Mouse (Mus musculus) neural tube, embryonic 11.5 days (tissue): ENCODE results near the gene Spats2. TPM values are rescaled to one million over a fixed set of nuclear protein-coding genes. Genes with fewer than 3 reads are reported as not detected.

Source experiments
- ATAC-seq: fragments of 200-750 bp; cut with Nextera tagmentation; 2 replicates; pipeline ENCODE4 v1.8.0; 2017; ENCODE audit warnings: moderate number of reproducible peaks, mild to moderate bottlenecking, moderate TSS enrichment, moderate library complexity; ENCODE audit not compliant: insufficient read depth, low FRiP score, low TSS enrichment
- DNase-seq: peaks from one replicate; pipeline ENCODE4 v3.0.0-alpha.2; 2015; ENCODE audit warnings: low spot score
- H3K27ac ChIP-seq: fragments of 300-500 bp; sonication (generic); 2 replicates; pipeline ENCODE4 v1.5.1; 2014; ENCODE audit warnings: low read depth, mild to moderate bottlenecking, low read length
- H3K27me3 ChIP-seq: fragments of 300-500 bp; sonication (generic); 2 replicates; pipeline ENCODE4 v1.6.1; 2014; ENCODE audit warnings: mild to moderate bottlenecking, low read length, mixed read lengths; ENCODE audit not compliant: control insufficient read depth, insufficient read depth
- H3K36me3 ChIP-seq: fragments of 300-500 bp; sonication (generic); 2 replicates; pipeline ENCODE4 v1.6.1; 2014; ENCODE audit warnings: mild to moderate bottlenecking, low read length, moderate library complexity, mixed read lengths; ENCODE audit not compliant: control insufficient read depth, insufficient read depth
- H3K4me1 ChIP-seq: fragments of 300-500 bp; sonication (generic); 2 replicates; pipeline ENCODE4 v1.6.1; 2014; ENCODE audit warnings: low read length, mixed read lengths; ENCODE audit not compliant: control insufficient read depth, insufficient read depth
- H3K4me2 ChIP-seq: fragments of 300-500 bp; sonication (generic); 2 replicates; pipeline ENCODE4 v1.6.1; 2014; ENCODE audit warnings: low read depth, mild to moderate bottlenecking, moderate library complexity
- H3K4me3 ChIP-seq: fragments of 300-500 bp; sonication (generic); 2 replicates; pipeline ENCODE4 v1.5.1; 2014; ENCODE audit warnings: low read depth, low read length
- H3K9ac ChIP-seq: fragments of 300-500 bp; sonication (generic); 2 replicates; pipeline ENCODE4 v1.6.1; 2014; ENCODE audit warnings: mild to moderate bottlenecking, low read length
- H3K9me3 ChIP-seq: fragments of 300-500 bp; sonication (generic); 2 replicates; pipeline ENCODE4 v1.6.1; 2016; ENCODE audit warnings: low read length; ENCODE audit not compliant: control insufficient read depth
- WGBS: fragments of 180-500 bp; shearing (Covaris S2); extraction: QIAGEN DNeasy Blood & Tissue Kit; methylation state at CpG from one replicate; pipeline ENCODE4 v1.1.7; 2014; 5-methylcytosine and 5-hydroxymethylcytosine counted together
- polyA plus RNA-seq: library from polyadenylated mRNA; unstranded; fragments of >200 nt; fragmentation: Nextera tagmentation; extraction: Ambion mirVana; gene quantifications from 2 replicates; pipeline ENCODE4 v1.2.1, GENCODE M21; 2014

Spats2 gene
- polyA plus RNA-seq, 1 experiment from 2014 or later, result 63.3 TPM

GRCm38 (mm10) chr15:99111139-99111538, 14.6 kb upstream of the Spats2 start:
- ATAC-seq (no peak), DNase-seq (no peak)
- Histone ChIP-seq H3K4me2 (no peak overlapping the region), H3K9me3 (no peaks in the 10 kb centered on the region), H3K27ac (no peak overlapping the region), H3K4me1 (no peaks in the 10 kb centered on the region), H3K4me3 (no peak overlapping the region), H3K27me3 (0 out of 2 replicates have a peak, but pooled peaks cover 2% of the 10 kb centered on the region), H3K36me3 (no peaks in the 10 kb centered on the region), H3K9ac (no peak overlapping the region)
- 89% methylated on average over 3 of the region's 3 CpGs for WGBS

DNA sequence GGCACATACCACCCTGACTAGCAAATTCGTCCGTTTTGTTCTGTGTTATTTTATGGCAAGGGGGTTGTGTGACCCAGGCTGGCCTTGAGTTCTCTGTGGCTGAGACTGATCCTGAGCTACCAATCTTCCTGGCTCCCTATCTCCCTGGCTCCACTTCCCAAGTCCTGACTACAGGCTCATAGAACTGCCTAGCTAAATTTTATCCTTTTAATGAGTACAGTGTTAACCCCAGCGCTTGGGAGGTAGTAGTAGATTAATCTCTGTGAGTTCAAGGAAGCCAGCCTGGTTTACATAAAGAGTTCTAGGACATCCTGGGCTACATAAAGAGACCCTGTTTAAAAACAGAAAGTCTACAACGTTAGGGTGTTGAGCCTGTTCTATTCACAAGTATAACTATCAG, 13.9 kb upstream of the Spats2 start:
- Histone ChIP-seq H3K9ac (no peak overlapping the region), H3K36me3 (no peaks in the 10 kb centered on the region), H3K4me3 (no peak overlapping the region), H3K27me3 (0 out of 2 replicates have a peak, but pooled peaks cover 2% of the 10 kb centered on the region), H3K27ac (no peak overlapping the region), H3K4me2 (no peak overlapping the region), H3K9me3 (no peaks in the 10 kb centered on the region), H3K4me1 (no peaks in the 10 kb centered on the region)
- ATAC-seq, result no peak
- WGBS, result 59% methylated on average over 4 of the region's 4 CpGs
- no peak for DNase-seq

DNA sequence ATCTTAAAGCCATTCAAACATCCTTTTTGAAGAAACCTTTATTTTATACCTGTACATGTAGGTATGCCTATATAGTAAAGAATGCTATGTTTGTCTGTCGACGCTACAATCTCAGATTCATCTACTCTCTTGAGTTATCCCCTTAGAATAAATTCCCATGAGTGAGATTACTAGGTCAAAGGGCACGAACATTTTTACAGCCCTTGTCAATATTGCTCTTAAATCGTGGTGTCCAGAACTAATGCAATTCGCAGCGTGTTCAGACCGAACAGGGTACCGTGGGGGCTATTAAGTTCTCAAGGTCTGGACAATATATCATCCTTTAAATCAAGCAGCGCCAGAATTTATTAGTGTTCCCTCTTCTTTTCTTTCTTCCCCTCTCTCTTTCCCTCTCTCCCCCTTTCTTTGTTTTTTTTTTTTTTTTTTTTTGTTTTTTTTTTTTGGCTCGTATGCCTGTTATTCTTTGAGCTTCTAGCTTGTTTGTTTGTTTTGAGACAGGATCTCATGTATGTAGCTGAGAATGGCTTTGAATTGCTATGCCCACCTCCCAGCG, 12.8 kb upstream of the Spats2 start:
- WGBS, result 36% methylated on average over 11 of the region's 11 CpGs
- ATAC-seq, result no peak

DNA sequence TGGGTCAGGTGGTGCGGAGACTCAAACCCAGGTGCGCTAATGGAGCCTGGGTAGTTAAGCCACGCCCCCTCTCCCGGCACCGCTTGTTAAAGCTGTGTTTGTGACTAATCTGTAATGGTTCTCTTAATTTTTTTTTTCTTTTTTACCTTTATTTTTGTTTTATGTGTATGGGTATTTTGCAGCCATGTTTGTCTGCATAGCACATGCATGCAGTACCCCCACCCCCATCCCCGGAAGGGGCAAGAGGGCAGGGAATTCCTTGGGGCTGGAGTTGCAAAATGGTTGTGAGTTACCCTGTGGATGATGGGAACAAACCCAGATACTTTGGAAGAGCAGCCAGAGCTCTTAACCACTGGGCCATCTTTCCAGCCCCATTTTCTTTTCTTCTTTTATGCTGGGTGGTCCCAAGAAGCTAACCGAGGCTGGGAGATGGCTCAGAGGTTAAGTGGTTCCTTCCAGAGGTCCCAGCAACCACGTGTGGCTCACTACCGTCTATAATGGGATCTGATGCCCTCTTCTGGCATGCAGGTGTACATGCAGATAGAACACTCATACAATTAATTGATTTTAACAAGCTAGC, 12.2 kb upstream of the Spats2 start:
- WGBS, result 8% methylated on average over 9 of the region's 9 CpGs
- no peak overlapping the region for H3K27ac ChIP-seq
- DNase-seq (peak; percentile 32), ATAC-seq (no peak)
- no peaks in the 10 kb centered on the region for H3K9me3 ChIP-seq
- 0 out of 2 replicates have a peak, but pooled peaks cover 2% of the 10 kb centered on the region for H3K27me3 ChIP-seq
- H3K4me3 ChIP-seq, result no peak overlapping the region
- H3K36me3 ChIP-seq, result no peaks in the 10 kb centered on the region
- no peak overlapping the region for H3K4me2 ChIP-seq
- no peaks in the 10 kb centered on the region for H3K4me1 ChIP-seq
- H3K9ac ChIP-seq, result no peak overlapping the region

More for the DNA sequence above, 12.8 kb upstream of the Spats2 start:
- no peak overlapping the region for H3K27ac ChIP-seq
- H3K9ac ChIP-seq, result no peak overlapping the region
- no peaks in the 10 kb centered on the region for H3K9me3 ChIP-seq
- H3K4me1 ChIP-seq, result no peaks in the 10 kb centered on the region
- no peaks in the 10 kb centered on the region for H3K36me3 ChIP-seq
- DNase-seq, result no peak
- no peak overlapping the region for H3K4me2 ChIP-seq
- H3K27me3 ChIP-seq, result 0 out of 2 replicates have a peak, but pooled peaks cover 2% of the 10 kb centered on the region
- H3K4me3 ChIP-seq, result no peak overlapping the region

- no peaks in the 10 kb centered on the region for H3K9me3 ChIP-seq
- WGBS, result 53% methylated on average over 14 of the region's 14 CpGs
- ATAC-seq (no peak), DNase-seq (no peak)
- H3K4me2 ChIP-seq, result no peak overlapping the region
- no peak overlapping the region for H3K9ac ChIP-seq
- no peak overlapping the region for H3K27ac ChIP-seq
- H3K4me1 ChIP-seq, result no peaks in the 10 kb centered on the region
- H3K36me3 ChIP-seq, result no peaks in the 10 kb centered on the region
- 0 out of 2 replicates have a peak, but pooled peaks cover 2% of the 10 kb centered on the region for H3K27me3 ChIP-seq
- H3K4me3 ChIP-seq, result no peak overlapping the region
Observed at GRCm38 (mm10) chr15:99114312-99115064, 11.2 kb upstream of the Spats2 start.

GRCm38 (mm10) chr15:99115065-99115423, 10.7 kb upstream of the Spats2 start:
- H3K36me3 ChIP-seq, result no peaks in the 10 kb centered on the region
- H3K4me1 ChIP-seq, result no peaks in the 10 kb centered on the region
- no peak overlapping the region for H3K4me2 ChIP-seq
- 87% methylated on average over 7 of the region's 7 CpGs for WGBS
- no peak overlapping the region for H3K27ac ChIP-seq
- no peak overlapping the region for H3K4me3 ChIP-seq
- no peak for DNase-seq
- H3K9ac ChIP-seq, result no peak overlapping the region
- H3K9me3 ChIP-seq, result no peaks in the 10 kb centered on the region
- no peak for ATAC-seq
- no peaks in the 10 kb centered on the region for H3K27me3 ChIP-seq

GRCm38 (mm10) chr15:99116539-99116938, 9.2 kb upstream of the Spats2 start:
- no peak overlapping the region for H3K27ac ChIP-seq

DNA sequence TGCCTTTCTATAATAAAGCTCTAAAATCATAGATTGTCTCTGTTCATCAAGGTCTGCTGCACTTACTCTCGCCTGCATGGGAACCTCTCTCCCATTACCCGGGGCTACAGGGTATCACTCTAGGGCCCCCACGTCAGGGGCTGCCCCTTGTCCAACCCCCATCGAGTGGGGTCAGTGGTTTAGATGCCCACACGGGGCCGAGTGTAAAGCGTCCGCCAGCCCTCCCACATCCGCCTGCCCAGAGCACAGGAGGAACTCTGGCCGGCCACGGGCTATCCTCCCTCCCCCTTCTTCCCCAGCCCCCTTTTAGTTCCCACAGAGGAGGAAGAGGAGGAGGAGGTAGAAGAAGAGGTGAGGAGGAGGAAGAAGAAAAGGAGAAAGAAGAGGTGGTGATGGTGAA, 4.9 kb upstream of the Spats2 start:
- 15% methylated on average over 11 of the region's 11 CpGs for WGBS

More at GRCm38 (mm10) chr15:99116539-99116938, 9.2 kb upstream of the Spats2 start:
- Histone ChIP-seq H3K9me3 (no peaks in the 10 kb centered on the region), H3K36me3 (no peaks in the 10 kb centered on the region), H3K4me2 (no peak overlapping the region), H3K9ac (no peak overlapping the region), H3K4me3 (no peak overlapping the region), H3K4me1 (no peaks in the 10 kb centered on the region), H3K27me3 (no peaks in the 10 kb centered on the region)
- DNase-seq (no peak), ATAC-seq (no peak)
- WGBS, result 53% methylated on average over 11 of the region's 11 CpGs

More for the DNA sequence above, 4.9 kb upstream of the Spats2 start:
- Histone ChIP-seq H3K9ac (no peak overlapping the region), H3K36me3 (no peaks in the 10 kb centered on the region), H3K9me3 (no peaks in the 10 kb centered on the region), H3K4me2 (no peak overlapping the region), H3K4me3 (no peak overlapping the region), H3K27ac (no peak overlapping the region), H3K27me3 (no peaks in the 10 kb centered on the region), H3K4me1 (no peaks in the 10 kb centered on the region)
- no peak for ATAC-seq
- DNase-seq, result no peak
